Mouse (Mus musculus) cerebellum, adult 2 months (tissue): Measurements from ENCODE around the gene Pdha2. TPM values are rescaled to one million over a fixed set of nuclear protein-coding genes. Genes with fewer than 3 reads are reported as not detected.

Source experiments
- DNase-seq, 2 experiments: peaks; one replicate each; pipeline ENCODE4 v3.0.0; 2021
- H3K27ac ChIP-seq: fragments of 200-500 bp; 2 replicates; pipeline ENCODE4 v1.5.1; 2012; ENCODE audit warnings: low read length, control low read depth, inconsistent platforms; ENCODE audit not compliant: insufficient read depth
- H3K27me3 ChIP-seq: fragments of 200-500 bp; 2 replicates; pipeline ENCODE4 v1.6.1; 2012; ENCODE audit warnings: inconsistent platforms, mild to moderate bottlenecking, low read length, moderate library complexity; ENCODE audit not compliant: control insufficient read depth, insufficient read depth
- H3K4me1 ChIP-seq: fragments of 200-500 bp; 2 replicates; pipeline ENCODE4 v1.6.1; 2011; ENCODE audit warnings: low read length; ENCODE audit not compliant: control insufficient read depth, insufficient read depth
- H3K4me3 ChIP-seq: fragments of 200-500 bp; replicated peaks from 2 replicates; pipeline ENCODE3; 2011; ENCODE audit warnings: mild to moderate bottlenecking, low read depth, low read length, control low read depth; ENCODE audit not compliant: insufficient read depth
- CTCF ChIP-seq: fragments of 200-500 bp; IDR thresholded peaks from 2 replicates; pipeline ENCODE4 v1.5.1; 2011; ENCODE audit warnings: low read depth, mild to moderate bottlenecking, control low read depth, low read length, moderate library complexity, borderline replicate concordance; ENCODE audit not compliant: insufficient read depth
- POLR2A ChIP-seq: fragments of 200-500 bp; IDR thresholded peaks from 2 replicates; pipeline ENCODE4 v1.6.1; 2011; ENCODE audit warnings: low read length, control low read depth, borderline replicate concordance; ENCODE audit not compliant: insufficient read depth
- WGBS: fragments of 180-500 bp; shearing (Covaris S2); methylation state at CpG from one replicate; pipeline ENCODE4 v1.1.7; 2018; 5-methylcytosine and 5-hydroxymethylcytosine counted together
- polyA plus RNA-seq: library from polyadenylated mRNA; depleted of rRNA; stranded (reverse); fragments of >200 nt; gene quantifications from 2 replicates; pipeline ENCODE4 v1.2.3, GENCODE M21; 2012; rRNA removed

The Pdha2 gene
- polyA plus RNA-seq = not detected in 2 replicates

- H3K27me3 ChIP-seq = no peaks in the 10 kb centered on the region
- 96% methylated on average over 5 of the region's 5 CpGs for WGBS
- H3K4me3 ChIP-seq = no peak within 1 kb of the TSS
- no peak within 1 kb of the TSS for H3K27ac ChIP-seq
- DNase-seq = no peak
- peaks cover 4% of the 10 kb centered on the region; the same call in 1 of the 2 replicates for H3K4me1 ChIP-seq
- TF ChIP-seq POLR2A = no peak
- no peak for TF ChIP-seq CTCF
These were observed at the start of gene Pdha2 for GRCm38 (mm10) chr3:141212255-141212654. TSS of gene Pdha2 (minus strand) at chr3:141212355.

GRCm38 (mm10) chr3:141260518-141260917 lies 48.4 kb upstream of the Pdha2 start:
- no peaks in the 10 kb centered on the region for H3K4me1 ChIP-seq
- WGBS = 95% methylated on average over 1 of the region's 1 CpGs
- H3K27me3 ChIP-seq = no peaks in the 10 kb centered on the region
- DNase-seq = no peak
- TF ChIP-seq CTCF (no peak), POLR2A (no peak)
- no peak overlapping the region for H3K4me3 ChIP-seq
- no peak overlapping the region for H3K27ac ChIP-seq

DNA sequence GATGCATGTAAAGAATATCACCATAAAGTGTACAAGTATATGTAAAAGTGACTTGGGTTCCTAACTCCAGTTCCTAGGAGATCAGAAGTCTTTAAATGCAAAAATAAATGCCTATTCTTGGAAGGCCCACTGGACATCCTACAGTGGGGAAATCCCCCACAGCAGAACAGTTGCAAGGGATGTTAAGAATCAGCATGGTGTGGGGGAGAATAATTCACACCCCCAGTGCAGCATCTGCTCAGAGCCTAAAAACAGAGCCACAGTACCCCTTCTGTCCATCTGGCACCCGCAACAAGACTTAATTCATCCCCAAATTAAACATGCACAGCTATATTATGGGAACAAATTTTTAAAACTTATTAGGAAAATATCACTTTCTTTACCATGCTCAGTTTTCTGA lies 39.3 kb upstream of the Pdha2 start:
- Histone ChIP-seq H3K4me1 (no peaks in the 10 kb centered on the region), H3K27me3 (no peaks in the 10 kb centered on the region), H3K4me3 (no peak overlapping the region), H3K27ac (no peak overlapping the region)
- 59% methylated on average over 1 of the region's 1 CpGs for WGBS
- DNase-seq = no peak
- no peak for TF ChIP-seq CTCF
- no peak for TF ChIP-seq POLR2A

- Histone ChIP-seq H3K27ac (no peak overlapping the region), H3K27me3 (no peaks in the 10 kb centered on the region), H3K4me1 (no peaks in the 10 kb centered on the region), H3K4me3 (no peak overlapping the region)
- 82% methylated on average over 5 of the region's 5 CpGs for WGBS
- TF ChIP-seq CTCF (no peak), POLR2A (no peak)
- no peak for DNase-seq
These were observed 32.7 kb upstream of the Pdha2 start for GRCm38 (mm10) chr3:141244725-141245298.

GRCm38 (mm10) chr3:141238071-141238470 lies 25.9 kb upstream of the Pdha2 start:
- 64% methylated on average over 2 of the region's 2 CpGs for WGBS
- peak in 1 of 2 experiments; percentile 15 for DNase-seq
- Histone ChIP-seq H3K27ac (no peak overlapping the region), H3K4me1 (no peaks in the 10 kb centered on the region), H3K4me3 (no peak overlapping the region), H3K27me3 (no peaks in the 10 kb centered on the region)
- TF ChIP-seq CTCF (no peak), POLR2A (no peak)

DNA sequence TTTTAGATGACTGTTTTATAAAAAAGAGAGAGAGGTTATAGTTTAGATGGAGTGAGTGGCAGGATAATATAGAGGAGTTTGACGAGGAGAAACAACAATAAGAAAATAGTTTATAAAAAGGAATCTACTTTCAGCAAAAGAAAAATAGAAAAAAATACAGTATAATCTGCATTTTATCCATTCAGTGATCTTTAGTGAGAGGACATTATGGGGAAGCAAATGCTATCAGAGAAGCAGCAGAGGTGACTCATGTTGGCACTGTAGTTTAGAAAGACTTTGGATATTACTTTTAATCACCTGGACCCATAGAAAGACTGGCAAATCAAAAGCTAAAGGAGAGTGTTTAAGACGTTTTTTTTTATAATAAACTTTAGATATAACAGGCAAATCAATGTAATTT lies 17.0 kb upstream of the Pdha2 start:
- H3K4me3 ChIP-seq = no peak overlapping the region
- no peaks in the 10 kb centered on the region for H3K4me1 ChIP-seq
- DNase-seq = no peak
- no peaks in the 10 kb centered on the region for H3K27me3 ChIP-seq
- TF ChIP-seq CTCF (no peak), POLR2A (no peak)
- WGBS = 66% methylated on average over 2 of the region's 2 CpGs
- H3K27ac ChIP-seq = no peak overlapping the region

GRCm38 (mm10) chr3:141222339-141222738 lies 10.2 kb upstream of the Pdha2 start:
- 77% methylated on average over 1 of the region's 1 CpGs for WGBS
- Histone ChIP-seq H3K4me1 (no peaks in the 10 kb centered on the region), H3K27ac (no peak overlapping the region), H3K27me3 (no peaks in the 10 kb centered on the region), H3K4me3 (no peak overlapping the region)
- TF ChIP-seq POLR2A (no peak), CTCF (no peak)
- DNase-seq = no peak

- peaks cover 4% of the 10 kb centered on the region; the same call in 1 of the 2 replicates for H3K4me1 ChIP-seq
- no peak for DNase-seq
- TF ChIP-seq CTCF (no peak), POLR2A (no peak)
- H3K27ac ChIP-seq = no peak overlapping the region
- no peak overlapping the region for H3K4me3 ChIP-seq
- no peaks in the 10 kb centered on the region for H3K27me3 ChIP-seq
- 95% methylated on average over 2 of the region's 2 CpGs for WGBS
These were observed 6.4 kb upstream of the Pdha2 start for GRCm38 (mm10) chr3:141218561-141218960.
